Mouse (Mus musculus) erythroblast, embryonic 14.5 days (primary cell): ENCODE data around the gene Atp1a3. TPM values are rescaled to one million over a fixed set of nuclear protein-coding genes. Genes with fewer than 3 reads are reported as not detected.

Experiments used
- H3K27me3 ChIP-seq: 2 replicates; pipeline ENCODE4 v1.6.1; 2012; ENCODE audit warnings: inconsistent platforms; ENCODE audit not compliant: control insufficient read depth
- H3K36me3 ChIP-seq: 2 replicates; pipeline ENCODE4 v1.6.1; 2012; ENCODE audit warnings: mild to moderate bottlenecking, inconsistent platforms; ENCODE audit not compliant: control insufficient read depth
- H3K4me1 ChIP-seq: 2 replicates; pipeline ENCODE4 v1.6.1; 2012; ENCODE audit warnings: inconsistent platforms; ENCODE audit not compliant: control insufficient read depth
- H3K4me3 ChIP-seq: replicated peaks from 2 replicates; pipeline ENCODE3; 2012; ENCODE audit warnings: moderate library complexity, mild to moderate bottlenecking, inconsistent platforms
- H3K9me3 ChIP-seq: 2 replicates; pipeline ENCODE4 v1.6.1; 2012; ENCODE audit warnings: low read length, inconsistent platforms, mixed read lengths; ENCODE audit not compliant: control insufficient read depth
- GATA1 ChIP-seq: IDR thresholded peaks from 2 replicates; pipeline ENCODE4 v1.6.1; 2012; ENCODE audit warnings: low read length, inconsistent platforms, mixed read lengths
- TAL1 ChIP-seq: IDR thresholded peaks from 3 replicates; pipeline ENCODE4 v1.6.1; 2012; ENCODE audit warnings: low read length, inconsistent platforms, mixed read lengths
- polyA plus RNA-seq: library from polyadenylated mRNA; stranded (reverse); fragments of >175 nt; gene quantifications from 2 replicates; pipeline ENCODE4 v1.2.3, GENCODE M21; 2012

Gene Atp1a3
- polyA plus RNA-seq, 1 experiment = 0.10 TPM

- TF ChIP-seq GATA1 (no peak), TAL1 (no peak)
- no peaks in the 10 kb centered on the region for H3K9me3 ChIP-seq
- H3K36me3 ChIP-seq = peaks cover 4% of the 10 kb centered on the region; the same call in 1 of the 2 replicates
- no peak overlapping the region for H3K4me3 ChIP-seq
- peaks cover 14% of the 10 kb centered on the region for H3K4me1 ChIP-seq
- no peaks in the 10 kb centered on the region for H3K27me3 ChIP-seq
These were observed 24.4 kb upstream of the Atp1a3 start for GRCm38 (mm10) chr7:25030032-25030753.

- Histone ChIP-seq H3K36me3 (peaks cover 4% of the 10 kb centered on the region; the same call in 1 of the 2 replicates), H3K4me1 (peaks cover 14% of the 10 kb centered on the region), H3K27me3 (no peaks in the 10 kb centered on the region), H3K9me3 (no peaks in the 10 kb centered on the region), H3K4me3 (no peak overlapping the region)
- TF ChIP-seq GATA1 = no peak
- no peak for TF ChIP-seq TAL1
These were observed 20.7 kb upstream of the Atp1a3 start for GRCm38 (mm10) chr7:25026452-25026851.

GRCm38 (mm10) chr7:25025855-25026439, 20.2 kb upstream of the Atp1a3 start:
- Histone ChIP-seq H3K36me3 (peaks cover 4% of the 10 kb centered on the region; the same call in 1 of the 2 replicates), H3K4me3 (no peak overlapping the region), H3K4me1 (peaks cover 14% of the 10 kb centered on the region), H3K9me3 (no peaks in the 10 kb centered on the region), H3K27me3 (no peaks in the 10 kb centered on the region)
- TF ChIP-seq GATA1 (no peak), TAL1 (no peak)

- H3K4me1 ChIP-seq = peaks cover 4% of the 10 kb centered on the region
- H3K27me3 ChIP-seq = peaks cover 54% of the 10 kb centered on the region
- no peak overlapping the region for H3K4me3 ChIP-seq
- no peak for TF ChIP-seq TAL1
- TF ChIP-seq GATA1 = no peak
- H3K9me3 ChIP-seq = no peaks in the 10 kb centered on the region
- H3K36me3 ChIP-seq = no peaks in the 10 kb centered on the region; the same call in 1 of the 2 replicates
These were observed 5.8 kb upstream of the Atp1a3 start for GRCm38 (mm10) chr7:25011592-25011991.

GRCm38 (mm10) chr7:25010090-25010913, 4.5 kb upstream of the Atp1a3 start:
- no peak overlapping the region for H3K4me3 ChIP-seq
- no peaks in the 10 kb centered on the region; the same call in 1 of the 2 replicates for H3K36me3 ChIP-seq
- TF ChIP-seq GATA1 = no peak
- no peak for TF ChIP-seq TAL1
- H3K9me3 ChIP-seq = no peaks in the 10 kb centered on the region
- peaks cover 67% of the 10 kb centered on the region for H3K27me3 ChIP-seq
- H3K4me1 ChIP-seq = peaks cover 4% of the 10 kb centered on the region

GRCm38 (mm10) chr7:25009099-25009700, 3.4 kb upstream of the Atp1a3 start:
- peaks cover 4% of the 10 kb centered on the region for H3K4me1 ChIP-seq
- H3K4me3 ChIP-seq = no peak overlapping the region
- peaks cover 74% of the 10 kb centered on the region for H3K27me3 ChIP-seq
- H3K9me3 ChIP-seq = no peaks in the 10 kb centered on the region
- H3K36me3 ChIP-seq = no peaks in the 10 kb centered on the region
- no peak for TF ChIP-seq TAL1

GRCm38 (mm10) chr7:25008635-25009034, 2.9 kb upstream of the Atp1a3 start:
- Histone ChIP-seq H3K4me1 (peaks cover 4% of the 10 kb centered on the region), H3K4me3 (no peak overlapping the region), H3K36me3 (no peaks in the 10 kb centered on the region), H3K9me3 (no peaks in the 10 kb centered on the region), H3K27me3 (peaks cover 79% of the 10 kb centered on the region)
- TF ChIP-seq GATA1 (no peak), TAL1 (no peak)

- Histone ChIP-seq H3K27me3 (peaks cover 84% of the 10 kb centered on the region), H3K9me3 (no peaks in the 10 kb centered on the region), H3K4me3 (no peak overlapping the region), H3K36me3 (no peaks in the 10 kb centered on the region), H3K4me1 (peaks cover 4% of the 10 kb centered on the region)
- TF ChIP-seq GATA1 = no peak
- no peak for TF ChIP-seq TAL1
These were observed 2.0 kb upstream of the Atp1a3 start for GRCm38 (mm10) chr7:25007609-25008374.
